ENCODE assay signal across 29 mouse cellular contexts in genomic region chr9:103118651-103119275, GRCm38 (mm10). TPM values are rescaled to one million over a fixed set of nuclear protein-coding genes. Genes with fewer than 3 reads are reported as not detected.
DNase-seq lines count a peak whose midpoint lies in the region; ATAC-seq and TF ChIP-seq lines count a peak whose summit lies in the region.
"Had no signal": no experiment of that assay in that cellular context is flagged by ENCODE, and none has a peak within 500 bp of the region (broad histone marks: within the 10 kb centered on the region; RNA-seq: fewer than 3 reads in every experiment).

No protein-coding gene starts in this region.

- peak; percentile 68 for DNase-seq in heart, adult 11 months
- no peak for DNase-seq in heart, adult 8-10 months (ENCODE audit: low spot score)
- no peak for DNase-seq in midbrain, embryonic 14.5 days
- no peak for DNase-seq in hindbrain, postnatal 0 days (ENCODE audit: low spot score)
- DNase-seq: adrenal gland, adult 8-10 months; B cell, adult 2 months; cerebellum, postnatal 10 days; gastrocnemius, postnatal 25 days; heart, adult 18-20 months; heart, postnatal 14 days; kidney, adult 8-10 months; kidney, postnatal 4 days; left cerebral cortex, postnatal 4 days; liver; lung, adult 2 months; lung, postnatal 10 days; spleen, adult 18-20 months; thymus, postnatal 14 days had no signal

- H3K9ac ChIP-seq in midbrain, embryonic 14.5 days (replicated peaks; ENCODE audit: low read length), result no peak overlapping the region
- no peak overlapping the region for H3K9ac ChIP-seq in midbrain, embryonic 13.5 days (replicated peaks)
- H3K9ac ChIP-seq in hindbrain, embryonic 13.5 days, result peak overlapping the region; percentile 43; the same call in 1 of the 2 replicates
- H3K9ac ChIP-seq in hindbrain, postnatal 0 days (replicated peaks; ENCODE audit: low read length), result no peak overlapping the region
- H3K9ac ChIP-seq: forebrain, embryonic 12.5 days; liver, embryonic 14.5 days had no signal

- H3K36me3 ChIP-seq in midbrain, embryonic 14.5 days (ENCODE audit: control insufficient read depth, insufficient read depth, low read length), result 0 out of 2 replicates have a peak, but pooled peaks cover 3% of the 10 kb centered on the region
- peaks cover 33% of the 10 kb centered on the region for H3K36me3 ChIP-seq in midbrain, embryonic 13.5 days
- peaks cover 16% of the 10 kb centered on the region; the same call in 1 of the 2 replicates for H3K36me3 ChIP-seq in hindbrain, embryonic 13.5 days
- no peaks in the 10 kb centered on the region for H3K36me3 ChIP-seq in hindbrain, postnatal 0 days (ENCODE audit: insufficient read depth, low read length)
- H3K36me3 ChIP-seq: forebrain, embryonic 12.5 days had no signal

- H3K27me3 ChIP-seq in midbrain, embryonic 14.5 days (ENCODE audit: control insufficient read depth, insufficient read depth, low read length), result no peaks in the 10 kb centered on the region
- H3K27me3 ChIP-seq in midbrain, embryonic 13.5 days, result no peaks in the 10 kb centered on the region
- no peaks in the 10 kb centered on the region for H3K27me3 ChIP-seq in hindbrain, embryonic 13.5 days
- no peaks in the 10 kb centered on the region for H3K27me3 ChIP-seq in hindbrain, postnatal 0 days (ENCODE audit: insufficient read depth, low read length)

- H3K4me3 ChIP-seq in midbrain, embryonic 14.5 days (replicated peaks; ENCODE audit: low read depth, low read length), result no peak overlapping the region
- H3K4me3 ChIP-seq in midbrain, embryonic 13.5 days (replicated peaks), result no peak overlapping the region
- no peak overlapping the region for H3K4me3 ChIP-seq in hindbrain, embryonic 13.5 days
- no peak overlapping the region for H3K4me3 ChIP-seq in hindbrain, postnatal 0 days (ENCODE audit: low read length)
- H3K4me3 ChIP-seq: erythroblast, embryonic 14.5 days; forebrain, embryonic 12.5 days; myocyte had no signal

- WGBS in midbrain, embryonic 14.5 days, result 84% methylated on average over 5 of the region's 5 CpGs
- WGBS in midbrain, embryonic 13.5 days, result 85% methylated on average over 5 of the region's 5 CpGs
- 70% methylated on average over 5 of the region's 5 CpGs for WGBS in hindbrain, embryonic 13.5 days
- WGBS in hindbrain, postnatal 0 days, result 62% methylated on average over 5 of the region's 5 CpGs

- peaks cover 30% of the 10 kb centered on the region for H3K4me1 ChIP-seq in midbrain, embryonic 14.5 days (ENCODE audit: control insufficient read depth, insufficient read depth, low read length)
- peaks cover 75% of the 10 kb centered on the region for H3K4me1 ChIP-seq in midbrain, embryonic 13.5 days (replicated peaks)
- peaks cover 81% of the 10 kb centered on the region for H3K4me1 ChIP-seq in hindbrain, embryonic 13.5 days (replicated peaks)
- peaks cover 20% of the 10 kb centered on the region for H3K4me1 ChIP-seq in hindbrain, postnatal 0 days (ENCODE audit: insufficient read depth, low read length)

- ATAC-seq in midbrain, embryonic 14.5 days (ENCODE audit: low FRiP score, low TSS enrichment), result no peak
- no peak for ATAC-seq in midbrain, embryonic 13.5 days
- no peak for ATAC-seq in hindbrain, embryonic 13.5 days (ENCODE audit: low FRiP score)
- no peak for ATAC-seq in hindbrain, postnatal 0 days
- no peak for ATAC-seq in activated CD4-positive, CD25-positive, alpha-beta regulatory T cell, adult 4 months
- ATAC-seq: intestine, embryonic 16.5 days; midbrain, embryonic 16.5 days had no signal

- no peak overlapping the region for H3K4me2 ChIP-seq in midbrain, embryonic 14.5 days (ENCODE audit: low read length)
- H3K4me2 ChIP-seq in midbrain, embryonic 13.5 days (replicated peaks), result no peak overlapping the region
- no peak overlapping the region for H3K4me2 ChIP-seq in hindbrain, embryonic 13.5 days
- no peak overlapping the region for H3K4me2 ChIP-seq in hindbrain, postnatal 0 days (ENCODE audit: low read depth, low read length)
- H3K4me2 ChIP-seq: forebrain, embryonic 12.5 days had no signal

- no peaks in the 10 kb centered on the region for H3K9me3 ChIP-seq in midbrain, embryonic 14.5 days (ENCODE audit: control insufficient read depth, low read length)
- H3K9me3 ChIP-seq in midbrain, embryonic 13.5 days, result no peaks in the 10 kb centered on the region
- no peaks in the 10 kb centered on the region for H3K9me3 ChIP-seq in hindbrain, embryonic 13.5 days
- H3K9me3 ChIP-seq in hindbrain, postnatal 0 days (ENCODE audit: low read length), result no peaks in the 10 kb centered on the region
- H3K9me3 ChIP-seq: forebrain, embryonic 12.5 days had no signal

- TF ChIP-seq CTCF in hindbrain, postnatal 0 days (IDR thresholded peaks at IDR 0.05; ENCODE audit: low read depth), result no peak

- H3K27ac ChIP-seq in midbrain, embryonic 14.5 days (replicated peaks; ENCODE audit: low read depth, low read length), result 0 out of 2 replicates have a peak overlapping the region, but pooled peaks have one; percentile 4
- H3K27ac ChIP-seq in midbrain, embryonic 13.5 days, result no peak overlapping the region
- peak overlapping the region; percentile 58; the same call in 1 of the 2 replicates for H3K27ac ChIP-seq in hindbrain, embryonic 13.5 days
- peak overlapping the region; percentile 62; the same call in 1 of the 2 replicates for H3K27ac ChIP-seq in hindbrain, postnatal 0 days
- H3K27ac ChIP-seq: forebrain, embryonic 12.5 days; kidney, postnatal 0 days; liver, embryonic 14.5 days; macrophage had no signal

RNA-seq across cellular contexts. Expression of gene Rab6b, which starts 7.2 kb away (rescaled TPM):
- 1 to 10 TPM; 1.3 to 2.7 (median 2.1) TPM for total RNA-seq in heart, adult 8-10 months (2022)
- polyA plus RNA-seq in midbrain, embryonic 14.5 days (2014; fragmentation: Nextera tagmentation; extraction: Ambion mirVana), result 64.2 and 93.4 TPM in 2 replicates
- 58.9 and 64.2 TPM in 2 replicates for polyA plus RNA-seq in midbrain, embryonic 13.5 days (2015; fragmentation: Nextera tagmentation; extraction: Ambion mirVana)
- polyA plus RNA-seq in hindbrain, embryonic 13.5 days (2015; fragmentation: Nextera tagmentation; extraction: Ambion mirVana), result 80.2 and 83.1 TPM in 2 replicates
- total RNA-seq in hindbrain, postnatal 0 days (2014; rRNA removed), result 210 and 223 TPM in 2 replicates
- 139 and 155 TPM in 2 replicates for polyA plus RNA-seq in hindbrain, postnatal 0 days (2015; fragmentation: Nextera tagmentation; extraction: Ambion mirVana)
- polyA plus RNA-seq in activated CD4-positive, CD25-positive, alpha-beta regulatory T cell, adult 4 months (2017; shearing (Covaris generic)), result 1 to 10 TPM in 1 of 2 experiments, under 1 TPM in 1; 0.09 to 4.9 TPM
- polyA plus RNA-seq: erythroblast, embryonic 14.5 days had no signal

Comparison
In these comparisons a context has a peak if more than half of its experiments do, and no peak if none do; other contexts are left out.
1. RNA of gene Rab6b, which starts 7.2 kb away (polyA plus RNA-seq): 139 to 155 TPM in hindbrain, postnatal 0 days, 80.2 to 83.1 TPM in hindbrain, embryonic 13.5 days, 58.9 to 64.2 TPM in midbrain, embryonic 13.5 days and 64.2 to 93.4 TPM in midbrain, embryonic 14.5 days; 0.09 to 4.9 TPM in activated CD4-positive, CD25-positive, alpha-beta regulatory T cell, adult 4 months; every median in the first group is over 10 times any median in the second.